Comparison of ENCODE assay signal across 22 mouse cellular contexts in genomic region chr4:151898600-151899245, GRCm38 (mm10). TPM values are rescaled to one million over a fixed set of nuclear protein-coding genes. Genes with fewer than 3 reads are reported as not detected.
A peak's percentile ranks its signal among the peaks of the same experiment; 100 is the strongest.
DNase-seq lines count a peak whose midpoint lies in the region; ATAC-seq lines count a peak whose summit lies in the region.
"Had no signal": no experiment of that assay in that cellular context is flagged by ENCODE, and none has a peak within 500 bp of the region (broad histone marks: within the 10 kb centered on the region; RNA-seq: fewer than 3 reads in every experiment).

No protein-coding gene starts in this region.

- 0 out of 2 replicates have a peak, but pooled peaks cover 5% of the 10 kb centered on the region for H3K4me1 ChIP-seq in forebrain, embryonic 15.5 days
- H3K4me1 ChIP-seq in forebrain, embryonic 13.5 days = no peaks in the 10 kb centered on the region
- H3K4me1 ChIP-seq: embryonic facial prominence, embryonic 10.5 days had no signal

- no peaks in the 10 kb centered on the region for H3K9me3 ChIP-seq in forebrain, embryonic 15.5 days
- H3K9me3 ChIP-seq in forebrain, embryonic 13.5 days (replicated peaks) = 0 out of 2 replicates have a peak, but pooled peaks cover 8% of the 10 kb centered on the region
- H3K9me3 ChIP-seq: G1E had no signal

- H3K36me3 ChIP-seq in forebrain, embryonic 15.5 days = no peaks in the 10 kb centered on the region
- H3K36me3 ChIP-seq in forebrain, embryonic 13.5 days (ENCODE audit: poor library complexity, severe bottlenecking) = no peaks in the 10 kb centered on the region
- H3K36me3 ChIP-seq: embryonic facial prominence, embryonic 10.5 days; G1E; heart, embryonic 12.5 days had no signal

- no peak overlapping the region for H3K4me2 ChIP-seq in forebrain, embryonic 15.5 days (replicated peaks)
- H3K4me2 ChIP-seq in forebrain, embryonic 13.5 days = no peak overlapping the region
- H3K4me2 ChIP-seq: heart, embryonic 12.5 days had no signal

- WGBS in forebrain, embryonic 15.5 days = 44% methylated on average over 13 of the region's 13 CpGs
- WGBS in forebrain, embryonic 13.5 days = 56% methylated on average over 13 of the region's 13 CpGs

- H3K9ac ChIP-seq in forebrain, embryonic 15.5 days (replicated peaks) = no peak overlapping the region
- H3K9ac ChIP-seq in forebrain, embryonic 13.5 days = no peak overlapping the region; the same call in 1 of the 2 replicates
- H3K9ac ChIP-seq: heart, embryonic 12.5 days; liver, postnatal 0 days had no signal

- DNase-seq in heart, postnatal 10 days = peak; percentile 21 to 40
- DNase-seq in heart, postnatal 36 days = no peak
- peak; percentile 7 for DNase-seq in lung, postnatal 36 days
- no peak for DNase-seq in lung, postnatal 14 days
- DNase-seq: adrenal gland, adult 2 months; B cell, adult 2 months; cerebellum, adult 18-20 months; kidney, adult 9 months; kidney, postnatal 14 days; liver, postnatal 0 days; thymus, adult 18-20 months; thymus, postnatal 36 days had no signal

- ATAC-seq in forebrain, embryonic 15.5 days (replicated peaks) = no peak
- ATAC-seq in forebrain, embryonic 13.5 days = no peak
- no peak for ATAC-seq in granulocyte monocyte progenitor cell, adult 5-6 weeks (replicated peaks; ENCODE audit: poor library complexity, severe bottlenecking)
- ATAC-seq: hindbrain, embryonic 16.5 days; intestine, embryonic 16.5 days; liver, postnatal 0 days; midbrain, embryonic 16.5 days had no signal

- no peak overlapping the region for H3K4me3 ChIP-seq in forebrain, embryonic 15.5 days
- no peak overlapping the region for H3K4me3 ChIP-seq in forebrain, embryonic 13.5 days
- H3K4me3 ChIP-seq: embryonic facial prominence, embryonic 10.5 days; heart, embryonic 12.5 days had no signal

- peak overlapping the region; percentile 8; the same call in 1 of the 2 replicates for H3K27ac ChIP-seq in forebrain, embryonic 15.5 days (replicated peaks)
- H3K27ac ChIP-seq in forebrain, embryonic 13.5 days = no peak overlapping the region
- H3K27ac ChIP-seq: embryonic facial prominence, embryonic 10.5 days; macrophage had no signal

- intact Hi-C loops in heart, postnatal 10 days (cut with DNase I) = no loop called here
- intact Hi-C loops in heart, postnatal 36 days (cut with DNase I) = loop anchor here (1.0 kb wide), 1 partner anchor 22 kb away; no protein-coding TSS in a partner anchor

- no peaks in the 10 kb centered on the region for H3K27me3 ChIP-seq in forebrain, embryonic 15.5 days
- H3K27me3 ChIP-seq in forebrain, embryonic 13.5 days = 0 out of 2 replicates have a peak, but pooled peaks cover 7% of the 10 kb centered on the region
- H3K27me3 ChIP-seq: heart, embryonic 12.5 days had no signal

RNA-seq across cellular contexts. Expression of gene Dnajc11, which starts 34.8 kb away (rescaled TPM):
- 81.1 and 82.4 TPM in 2 replicates for polyA plus RNA-seq in forebrain, embryonic 15.5 days (2015; fragmentation: Nextera tagmentation; extraction: Ambion mirVana)
- 77.0 and 89.2 TPM in 2 replicates for polyA plus RNA-seq in forebrain, embryonic 13.5 days (2015; fragmentation: Nextera tagmentation; extraction: Ambion mirVana)
- 100 to 1,000 TPM in 1 of 2 experiments, 10 to 100 TPM in 1; 98.5 to 107 TPM for total RNA-seq in heart, postnatal 10 days (2021)
- 10 to 100 TPM; 72.7 to 88.8 TPM for total RNA-seq in heart, postnatal 36 days (2021)
- total RNA-seq in granulocyte monocyte progenitor cell, adult 5-6 weeks (2014; fragmentation: Nextera tagmentation) = 73.5 and 77.5 TPM in 2 replicates
- total RNA-seq in granulocyte monocyte progenitor cell, adult 5-6 weeks (2017) = 57.8 and 71.2 TPM in 2 replicates

RNA-seq across cellular contexts. Expression of gene Camta1, which starts 37.0 kb away (rescaled TPM):
- 130 and 141 TPM in 2 replicates for polyA plus RNA-seq in forebrain, embryonic 15.5 days (2015; fragmentation: Nextera tagmentation; extraction: Ambion mirVana)
- polyA plus RNA-seq in forebrain, embryonic 13.5 days (2015; fragmentation: Nextera tagmentation; extraction: Ambion mirVana) = 138 and 150 TPM in 2 replicates
- 100 to 1,000 TPM; 180 to 183 TPM for total RNA-seq in heart, postnatal 10 days (2021)
- 100 to 1,000 TPM; 217 to 218 TPM for total RNA-seq in heart, postnatal 36 days (2021)
- 35.5 and 75.7 TPM in 2 replicates for total RNA-seq in granulocyte monocyte progenitor cell, adult 5-6 weeks (2014; fragmentation: Nextera tagmentation)
- 18.5 and 31.9 TPM in 2 replicates for total RNA-seq in granulocyte monocyte progenitor cell, adult 5-6 weeks (2017)

Comparison
In these comparisons a context has a peak if more than half of its experiments do, and no peak if none do; other contexts are left out.
1. DNase-seq: peak in heart, postnatal 10 days (2 of 2) and lung, postnatal 36 days (single experiment); none in heart, postnatal 36 days (0 of 2) and lung, postnatal 14 days (single experiment).